Mouse (Mus musculus): ENCODE results near the gene Dnaic1.

The Dnaic1 gene

DNA sequence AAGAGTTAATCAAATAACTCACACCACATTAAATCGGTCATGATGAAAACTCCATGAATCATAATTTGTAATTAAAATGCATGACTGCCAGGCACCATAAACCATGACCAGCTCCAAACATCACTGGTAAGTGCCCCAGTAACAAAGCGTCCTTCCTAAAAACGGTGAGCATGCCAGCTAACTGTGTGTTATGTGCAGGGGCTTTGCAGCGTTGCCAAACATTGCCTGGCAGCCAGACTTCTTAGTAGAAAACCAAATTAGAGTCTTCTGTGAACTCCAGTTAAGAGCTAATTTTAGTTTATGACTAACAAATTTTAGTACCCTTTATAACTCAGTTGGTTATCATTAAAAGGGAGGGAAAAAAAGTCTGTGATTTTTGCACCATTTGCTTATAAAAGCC, 3.9 kb downstream of the Dnaic1 start:
- DNase-seq, result no peak

DNA sequence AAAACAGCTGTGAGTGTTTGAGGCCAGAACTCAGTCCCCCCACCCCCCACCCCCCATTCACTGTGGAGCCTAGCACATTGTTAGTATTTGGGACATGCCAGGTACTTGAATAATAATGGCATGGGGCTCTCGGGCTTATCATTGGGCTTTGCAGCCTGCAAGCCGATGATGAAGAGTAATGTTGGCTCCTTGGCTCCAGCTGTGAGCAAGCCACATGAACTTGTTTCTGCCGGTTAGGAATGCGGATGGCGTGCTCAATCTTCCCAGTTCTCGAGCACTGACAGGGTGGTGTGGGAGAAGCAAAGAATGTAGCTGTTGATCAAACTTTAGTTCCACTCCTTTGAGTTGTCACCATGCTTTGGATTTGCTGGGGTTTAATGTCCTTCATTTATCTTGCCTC, 6.3 kb downstream of the Dnaic1 start:
- peak; percentile 63 for DNase-seq

DNA sequence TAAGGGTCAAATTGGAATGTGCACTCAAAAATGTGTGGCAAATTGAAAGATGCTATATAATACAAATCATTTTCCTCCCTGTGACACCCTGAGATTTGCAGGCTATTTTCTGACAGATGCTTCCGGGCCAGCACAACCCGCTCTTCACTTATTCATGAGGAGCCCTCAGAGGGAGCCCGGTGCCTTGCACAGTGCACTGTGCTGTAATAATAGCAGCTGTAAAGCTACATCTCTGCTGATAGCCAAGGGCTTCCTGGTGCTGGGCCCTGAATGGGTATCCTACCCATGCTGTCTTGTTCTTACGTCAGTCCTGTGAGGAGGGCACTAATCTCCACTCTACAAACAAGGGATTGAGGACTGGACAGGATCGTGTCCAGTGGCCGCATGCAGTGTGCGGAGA, 13.8 kb downstream of the Dnaic1 start:
- no peak for DNase-seq

DNA sequence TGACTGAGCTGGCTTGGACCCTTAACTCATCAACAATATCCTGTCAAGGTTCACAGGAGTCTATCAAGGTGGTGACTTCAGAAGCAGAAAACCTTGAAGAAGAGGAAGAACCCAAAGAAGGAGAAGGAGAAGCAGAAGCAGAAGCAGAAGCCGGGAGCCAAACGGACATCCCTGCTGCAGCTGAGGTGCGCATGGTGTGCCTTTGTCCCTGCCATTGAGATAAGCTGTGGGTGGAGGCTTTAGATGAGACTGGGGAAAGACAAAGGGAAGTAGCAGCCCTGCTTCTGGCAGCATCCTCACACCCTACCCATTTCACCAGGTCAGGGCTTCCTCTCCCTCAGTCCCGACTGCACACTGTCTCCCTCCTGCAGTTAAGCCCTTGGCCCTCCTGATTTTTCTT, 33.2 kb downstream of the Dnaic1 start:
- DNase-seq, result no peak

DNA sequence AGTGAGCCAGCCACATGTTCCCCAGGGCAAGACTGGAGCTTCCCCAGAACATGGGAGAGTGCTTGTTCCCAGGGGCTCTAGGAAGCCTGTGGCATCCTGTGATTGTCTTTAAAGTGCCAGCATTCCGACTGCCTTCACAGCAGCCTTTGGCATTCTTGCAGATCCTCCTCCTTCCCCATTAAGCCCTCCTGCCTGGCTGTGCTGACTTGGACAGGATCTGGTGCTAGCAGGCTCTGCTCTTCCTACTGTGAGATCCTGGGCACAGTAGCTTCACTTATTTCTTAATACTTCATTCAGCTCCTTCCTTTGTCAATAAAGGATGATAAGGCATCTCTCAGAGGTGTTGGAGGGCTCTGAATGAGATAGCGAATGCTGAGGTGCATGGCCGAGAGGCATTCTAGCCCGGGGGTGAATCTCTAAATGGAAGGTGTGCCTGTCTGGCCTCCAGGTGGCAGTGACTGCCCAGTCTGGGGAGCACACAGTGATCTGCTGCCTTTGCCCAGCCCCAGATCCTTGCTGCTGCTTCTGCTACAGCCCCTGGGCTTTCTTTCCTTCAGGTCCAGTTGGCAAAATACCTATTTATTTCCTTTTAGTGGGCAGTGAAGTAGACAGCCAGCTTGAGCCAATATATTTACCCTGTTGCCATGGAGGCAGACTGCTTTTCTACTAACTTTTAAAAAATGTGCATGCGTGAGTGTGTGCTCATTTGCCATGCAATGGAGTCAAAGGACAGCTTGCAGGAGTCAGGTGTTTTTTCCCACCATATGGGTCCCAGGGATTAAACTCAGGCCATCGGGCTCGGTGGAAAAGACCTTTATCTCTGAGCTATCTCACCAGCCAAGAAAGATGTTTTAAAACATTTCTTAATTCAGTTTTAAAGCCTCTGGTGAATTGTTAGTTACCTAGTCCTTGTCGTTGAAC, 35.2 kb downstream of the Dnaic1 start:
- DNase-seq, result peak; percentile 60

DNA sequence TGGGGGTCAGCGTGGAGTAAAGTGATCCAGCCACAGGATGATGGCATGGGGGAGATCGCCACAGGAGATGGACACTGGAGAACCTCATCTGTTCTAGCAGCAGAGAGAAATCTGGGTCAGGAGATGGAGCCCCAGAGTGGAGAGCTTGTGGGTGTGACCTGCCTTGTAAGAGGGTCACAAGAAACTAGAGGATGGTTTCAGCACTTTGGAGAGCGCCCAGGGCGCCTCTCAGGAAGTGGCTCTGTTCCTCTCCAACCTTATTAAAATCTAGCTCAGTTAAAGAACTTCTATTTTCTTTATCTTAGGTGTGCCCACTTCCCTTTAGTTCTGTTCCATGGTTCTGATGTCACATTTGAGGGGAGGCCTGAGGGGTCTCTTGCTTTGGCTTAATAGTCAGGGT, 37.2 kb downstream of the Dnaic1 start:
- peak; percentile 81 for DNase-seq

DNA sequence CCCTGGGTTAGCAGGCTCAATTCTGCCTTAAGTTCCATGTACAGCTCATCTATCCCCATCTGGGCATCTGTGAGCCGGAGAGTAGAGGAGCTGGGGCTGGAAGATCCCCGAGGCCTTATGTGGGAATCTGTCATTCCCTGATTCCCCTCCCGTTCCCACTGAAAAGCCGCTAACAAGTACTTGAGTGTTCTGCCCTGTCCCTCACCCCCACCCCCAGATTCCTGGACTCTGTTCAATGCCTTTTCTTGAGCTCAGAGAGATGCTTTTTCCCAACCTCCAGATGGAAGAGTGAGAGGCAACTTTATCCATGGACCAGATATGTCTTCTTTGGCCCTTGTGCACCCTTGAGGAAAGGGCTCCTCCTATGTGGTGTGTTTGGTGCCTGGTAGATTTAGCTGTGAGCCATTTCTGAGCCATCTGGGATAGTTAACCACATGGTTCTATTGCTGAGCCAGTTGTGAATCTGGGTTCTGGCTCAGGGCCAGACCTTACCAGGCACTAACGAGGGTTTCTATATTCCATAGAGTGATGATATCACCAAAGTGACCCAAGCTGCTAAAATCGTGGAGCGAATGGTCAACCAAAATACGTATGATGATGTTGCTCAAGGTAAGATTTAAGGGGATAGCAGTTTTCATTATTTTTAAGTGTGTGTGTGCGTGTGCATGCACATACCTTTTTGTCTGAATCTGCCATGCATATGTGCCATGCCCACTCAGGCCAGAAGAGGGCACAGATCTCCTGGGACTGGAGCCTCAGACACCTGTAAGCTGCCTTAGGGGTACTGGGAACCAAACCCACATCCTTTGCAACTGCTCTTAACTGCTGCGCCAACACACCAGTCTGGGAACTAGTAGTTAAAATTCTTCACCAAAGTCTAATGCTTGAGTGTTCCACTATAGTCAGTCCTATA, 40.4 kb downstream of the Dnaic1 start:
- DNase-seq, result no peak

DNA sequence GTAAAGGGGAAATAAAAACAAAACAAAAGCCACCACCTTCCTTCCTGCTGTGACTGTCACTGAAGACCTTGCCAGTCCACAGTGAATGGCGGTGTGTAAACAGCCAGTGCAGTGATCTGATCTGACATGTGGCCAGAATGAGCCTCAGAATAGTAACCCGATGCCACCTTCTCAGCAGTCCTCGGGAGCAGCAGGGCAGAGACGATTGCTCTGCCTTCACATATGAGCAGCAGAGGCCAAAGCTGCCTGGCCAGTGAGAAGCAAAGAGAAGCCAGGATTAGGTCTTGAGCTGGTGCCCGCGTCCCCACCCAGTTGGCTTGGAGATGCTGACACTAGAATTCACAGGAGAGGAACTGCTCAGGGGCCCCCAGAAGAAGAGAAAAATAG, 41.0 kb downstream of the Dnaic1 start:
- no peak for DNase-seq

DNA sequence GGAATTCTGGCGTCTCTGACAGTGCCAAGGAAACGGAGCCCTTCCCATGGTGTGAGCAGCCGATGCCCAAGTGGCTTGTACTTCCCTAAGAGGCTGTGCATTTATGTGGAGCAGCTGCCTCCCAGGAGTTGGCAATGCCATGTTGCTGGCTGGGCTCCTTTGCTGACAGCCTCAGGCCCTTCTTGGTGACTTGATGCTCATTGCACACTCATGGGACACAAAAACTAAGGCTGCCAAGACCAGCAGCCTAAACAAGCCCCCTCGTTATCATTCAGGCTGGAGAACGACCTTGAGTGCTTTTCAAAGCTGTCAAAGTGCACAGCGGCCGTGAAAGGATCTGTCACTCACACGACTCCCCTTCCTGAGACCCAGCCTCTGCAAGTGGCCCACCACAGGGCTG, 42.6 kb downstream of the Dnaic1 start:
- no peak for DNase-seq

DNA sequence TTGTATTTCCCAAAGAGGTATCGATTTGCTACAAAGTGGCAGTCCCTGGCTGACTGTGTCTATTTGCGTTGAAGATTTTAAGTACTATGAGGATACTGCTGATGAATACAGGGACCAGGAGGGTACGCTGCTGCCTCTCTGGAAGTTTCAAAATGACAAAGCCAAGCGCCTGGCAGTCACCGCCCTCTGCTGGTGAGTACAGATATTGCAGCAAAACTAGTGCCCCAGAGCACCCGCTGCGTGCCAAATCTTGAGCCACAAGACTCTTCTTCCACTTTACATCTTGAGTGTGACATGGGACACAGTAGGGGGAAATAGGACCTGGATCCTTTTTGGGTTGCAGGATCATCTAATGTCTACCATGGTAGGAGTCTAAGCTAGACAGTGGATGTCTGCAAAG, 44.6 kb downstream of the Dnaic1 start:
- peak; percentile 84 for DNase-seq

DNA sequence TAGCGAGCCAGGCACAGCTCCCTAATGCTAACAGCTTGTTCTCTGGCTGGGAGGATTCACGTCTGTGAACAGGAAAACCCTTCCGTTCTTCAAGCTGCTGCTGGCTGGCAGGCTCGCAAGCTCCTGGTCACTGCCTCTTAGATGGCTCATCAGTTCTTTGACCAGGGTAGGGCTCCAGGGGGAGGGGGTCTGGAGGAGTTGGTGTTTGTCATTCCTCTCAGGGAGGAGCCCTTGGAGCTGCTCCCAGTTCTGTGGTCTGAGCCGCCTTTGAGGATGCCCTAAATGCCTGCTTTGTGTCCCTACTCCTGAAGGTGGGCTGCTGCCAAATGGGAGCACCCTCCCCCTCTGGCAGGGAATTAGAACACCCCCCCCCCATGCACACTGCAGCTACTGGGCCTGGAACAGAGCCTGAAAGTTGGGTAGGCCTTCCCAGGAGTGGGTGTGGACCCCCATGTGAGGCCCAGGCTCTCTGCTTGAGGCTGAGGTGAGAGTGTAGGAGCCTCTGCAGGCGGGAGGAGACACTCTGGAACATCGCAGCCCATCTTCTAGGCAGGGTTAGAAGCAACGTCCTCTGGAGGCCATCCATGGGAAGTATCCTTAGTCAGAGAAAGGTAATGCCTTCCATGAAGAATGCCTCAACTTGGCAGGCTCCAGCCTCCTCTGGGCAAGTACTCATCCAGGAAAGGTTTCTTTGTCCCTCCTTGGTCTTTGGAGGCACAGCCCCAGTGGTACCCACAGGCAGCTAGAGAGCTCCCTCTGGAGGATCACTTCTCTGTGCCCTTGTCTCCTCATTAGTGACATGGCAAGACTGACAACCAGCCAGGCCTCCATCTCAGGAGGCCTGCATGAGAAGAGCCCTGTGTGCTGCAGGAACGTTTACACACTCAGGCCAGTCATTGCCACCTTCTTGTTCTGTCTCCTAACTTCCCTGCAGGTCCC, 46.4 kb downstream of the Dnaic1 start:
- no peak for DNase-seq

DNA sequence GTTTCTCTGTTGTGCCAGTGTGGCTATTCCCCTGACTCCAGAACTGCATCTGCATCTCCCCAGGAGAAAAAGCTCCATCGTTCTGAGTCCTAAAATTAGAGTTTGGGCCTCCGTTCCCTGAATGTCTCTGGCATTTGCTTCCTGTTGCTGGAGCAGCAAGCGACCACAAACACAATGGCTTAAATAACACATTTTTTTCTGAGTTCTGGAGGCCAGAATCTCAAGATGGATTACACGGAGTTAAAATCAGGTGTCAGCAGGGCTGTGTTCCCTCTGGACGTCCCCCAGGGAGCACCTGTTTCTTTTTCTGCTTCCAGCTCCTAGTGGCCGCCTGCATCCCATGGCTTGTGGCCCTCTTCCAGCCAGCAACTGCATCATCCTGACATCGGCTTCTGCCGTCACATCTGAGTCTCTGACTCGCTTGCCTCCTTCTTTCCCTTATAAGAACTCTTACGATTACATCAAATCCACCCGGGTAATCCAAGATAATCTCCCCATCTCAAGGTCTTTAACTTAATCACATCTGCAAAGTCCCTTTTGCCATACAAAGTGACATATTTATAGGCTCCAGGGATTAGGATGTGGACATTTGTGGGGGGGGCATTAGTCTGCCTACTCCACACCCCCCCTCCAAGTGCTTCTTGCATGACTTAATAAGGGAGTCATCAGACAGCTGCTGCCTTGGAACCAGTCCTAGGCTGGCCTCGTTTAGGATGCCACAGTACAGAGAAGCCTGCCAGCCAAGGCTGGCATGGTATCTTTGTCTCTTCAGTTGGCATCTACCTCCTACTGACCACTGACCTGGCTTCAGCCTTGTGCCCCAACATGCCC, 49.6 kb downstream of the Dnaic1 start:
- DNase-seq, result no peak

DNA sequence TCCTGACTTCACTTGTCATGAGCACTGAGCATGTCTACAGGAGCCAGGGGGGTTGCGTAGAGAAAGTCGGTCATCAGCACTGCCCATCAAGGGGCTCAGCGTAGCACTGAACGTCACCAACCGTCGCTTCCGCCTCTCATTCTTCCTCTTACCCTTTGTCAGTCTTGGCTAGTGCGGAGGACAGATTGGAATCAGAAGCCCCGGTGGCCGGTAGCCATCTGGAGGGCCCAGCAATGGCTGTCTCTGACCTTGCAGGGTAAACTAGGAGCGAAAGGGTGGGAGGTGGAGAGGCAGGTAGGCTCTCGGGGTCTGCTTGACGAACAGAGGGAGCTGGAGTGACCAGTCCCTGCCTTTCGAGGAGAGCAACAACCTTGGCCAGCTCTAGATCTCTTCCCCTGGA, 52.5 kb downstream of the Dnaic1 start:
- DNase-seq, result no peak

DNA sequence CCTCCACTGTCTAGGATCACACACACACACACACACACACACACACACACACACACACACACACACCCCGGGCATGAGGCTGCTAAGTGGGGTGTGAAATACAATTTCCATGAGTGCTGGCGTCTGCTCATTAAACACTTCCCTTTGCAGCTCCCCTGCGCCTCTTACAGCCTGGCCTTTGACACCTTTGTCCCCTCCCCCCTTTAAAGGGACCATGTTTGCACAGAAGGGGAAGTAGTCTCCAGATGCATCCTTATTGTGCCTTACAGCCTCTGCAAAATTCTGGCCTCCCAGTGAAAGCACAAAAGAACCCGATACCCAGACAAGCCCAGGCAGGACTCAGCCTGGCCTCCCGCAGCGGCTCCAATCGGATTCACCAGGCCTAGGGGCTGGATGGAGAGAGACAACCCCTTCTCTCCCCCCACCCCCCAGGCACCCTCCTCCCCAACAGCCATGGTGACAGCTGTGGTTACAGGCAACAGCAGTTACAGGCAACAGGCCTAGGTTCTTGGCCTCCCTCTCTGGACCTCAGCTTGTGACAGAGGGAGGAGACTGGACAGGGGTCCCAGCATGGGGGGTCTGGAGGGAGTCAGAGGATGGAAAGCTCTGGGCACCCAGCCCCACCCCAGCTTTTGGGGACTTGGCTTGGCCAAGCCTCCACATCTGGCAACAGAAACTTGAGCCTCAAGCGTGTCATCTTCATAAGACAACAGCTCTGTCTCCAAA, 58.8 kb downstream of the Dnaic1 start:
- DNase-seq, result peak; percentile 79

DNA sequence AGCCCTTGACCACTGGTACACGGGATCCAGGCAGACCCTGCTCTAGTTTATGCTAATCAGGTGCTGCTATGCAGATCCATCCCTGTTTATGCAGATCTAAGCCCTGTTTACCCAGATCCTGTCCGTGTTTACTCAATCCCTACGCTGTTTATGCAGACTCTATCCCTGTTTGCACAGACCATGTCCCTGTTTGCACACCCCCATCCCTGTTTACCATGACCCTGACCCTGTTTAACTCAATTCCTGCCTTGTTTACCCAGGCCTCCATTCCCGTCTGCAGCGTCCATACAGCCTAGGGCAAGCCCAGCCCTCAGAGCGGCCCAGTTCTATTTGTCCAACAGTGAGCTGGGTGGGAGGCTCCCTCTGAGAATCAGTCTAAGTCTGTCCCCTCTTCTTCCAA, 60.6 kb downstream of the Dnaic1 start:
- DNase-seq, result no peak

DNA sequence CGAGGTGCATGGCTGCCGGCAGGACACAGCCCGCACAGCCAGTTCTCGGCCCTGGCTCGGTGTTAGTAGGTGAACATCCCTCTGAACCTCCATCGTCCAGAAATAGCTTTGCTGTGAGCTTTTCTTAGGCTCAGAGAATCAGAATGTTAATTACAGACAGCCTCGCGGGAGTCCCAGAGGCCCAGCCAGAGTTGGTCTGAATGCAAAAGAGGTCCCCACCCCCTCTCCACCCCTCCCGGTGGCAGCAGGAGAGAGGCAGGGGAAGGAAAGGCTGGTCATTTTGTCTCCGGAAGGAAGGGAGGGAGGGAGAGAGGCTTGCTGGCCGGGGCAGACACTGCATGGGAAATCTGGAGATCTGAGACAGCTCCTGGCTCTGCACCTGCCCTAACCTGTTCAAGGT, 61.8 kb downstream of the Dnaic1 start:
- peak; percentile 77 for DNase-seq

DNA sequence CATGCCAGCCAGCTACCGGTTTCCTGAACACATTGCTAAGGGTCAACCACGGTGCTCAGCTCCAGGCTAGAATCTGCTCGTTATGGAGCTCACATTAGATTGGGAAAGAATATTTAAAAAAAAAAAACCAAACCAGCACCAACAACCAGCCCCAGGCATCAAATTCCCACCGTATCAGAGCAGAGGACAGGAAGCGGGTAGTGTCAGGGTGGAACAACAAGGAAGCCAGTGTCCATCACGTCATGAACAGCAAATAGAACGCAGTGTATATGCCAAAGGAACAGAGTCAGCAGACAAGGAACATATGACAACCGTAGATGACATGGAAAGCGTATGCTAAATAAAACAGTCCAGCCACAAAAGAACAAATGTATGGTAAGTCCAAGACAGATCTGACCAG, 63.4 kb downstream of the Dnaic1 start:
- DNase-seq, result no peak

DNA sequence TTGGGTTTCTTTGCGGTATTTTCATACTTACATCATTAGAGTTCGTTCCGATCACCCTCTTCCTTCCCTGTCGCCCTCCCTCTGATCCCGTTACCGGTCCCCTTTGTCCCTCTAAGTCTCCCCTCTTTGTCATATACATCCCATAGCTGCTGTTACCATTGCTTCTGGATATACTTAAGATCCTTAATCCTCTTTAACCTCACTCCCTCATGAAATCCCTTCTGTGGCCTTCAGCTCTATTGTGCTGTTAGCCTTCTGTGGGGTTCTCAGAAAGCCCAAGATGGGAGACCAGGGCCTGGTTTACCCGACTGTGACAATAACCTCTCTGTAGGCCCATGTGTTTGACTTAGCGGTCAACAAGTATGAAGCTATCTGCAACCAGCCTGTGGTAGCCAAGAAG, 65.1 kb downstream of the Dnaic1 start:
- no peak for DNase-seq

DNA sequence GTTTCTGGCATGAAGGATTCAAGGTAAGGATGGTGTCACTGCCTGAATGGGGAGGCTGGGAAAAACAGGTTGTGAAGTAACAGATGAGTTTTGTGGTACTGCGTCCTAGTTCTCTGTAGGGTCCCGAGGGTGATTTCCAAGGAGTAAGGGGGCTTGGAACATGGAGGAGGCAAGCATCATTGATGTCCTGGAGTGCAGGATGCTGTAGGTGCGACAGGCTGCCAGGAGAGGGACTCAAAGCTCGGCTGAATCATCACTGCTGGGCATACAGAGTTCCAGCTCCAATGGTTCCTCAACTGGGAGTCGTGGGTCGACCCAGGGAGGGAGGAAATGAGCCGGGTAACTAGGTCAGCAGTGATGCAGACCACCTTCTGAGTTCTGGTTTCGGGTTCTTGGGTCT, 65.6 kb downstream of the Dnaic1 start:
- DNase-seq, result no peak

DNA sequence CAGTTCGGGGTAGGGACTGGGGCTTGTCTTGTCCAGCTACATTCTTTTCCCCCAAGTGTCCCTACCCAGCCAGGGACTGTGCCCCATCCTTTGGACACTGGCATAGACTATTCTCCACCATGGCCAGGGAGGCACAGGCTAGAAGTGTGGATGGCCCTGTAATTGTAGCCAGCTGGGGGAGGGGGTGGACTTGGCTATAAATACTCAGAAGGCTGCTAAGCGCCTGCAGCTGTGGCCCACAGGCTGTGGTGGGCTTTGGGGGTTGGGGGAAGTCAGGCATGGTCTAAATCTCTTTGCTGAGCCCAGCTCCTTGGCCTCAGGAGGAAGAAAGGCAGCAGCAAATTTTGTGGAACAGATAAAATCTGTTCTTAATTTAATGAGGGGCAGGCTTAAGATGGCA, 66.3 kb downstream of the Dnaic1 start:
- DNase-seq, result peak; percentile 81

DNA sequence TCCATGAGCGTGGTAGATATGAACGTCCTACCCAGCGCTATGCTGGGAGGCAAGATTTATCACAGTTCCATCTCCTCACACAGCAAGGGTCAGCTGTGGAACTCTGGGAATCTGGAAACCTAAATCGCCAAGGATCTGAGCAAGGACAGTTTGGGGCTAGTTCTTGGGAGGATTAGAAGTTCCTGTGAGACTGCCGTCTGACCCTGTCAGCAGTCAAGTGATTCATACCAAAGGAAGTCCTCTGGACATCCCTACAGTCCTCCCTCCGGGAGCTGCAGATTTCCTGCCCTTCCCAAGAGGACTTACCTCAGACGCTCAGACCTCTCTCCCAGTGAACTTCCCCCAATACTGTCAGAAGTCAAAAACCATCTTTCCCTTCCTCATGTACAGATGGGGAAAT, 66.8 kb downstream of the Dnaic1 start:
- DNase-seq, result no peak
